Mouse (Mus musculus): ENCODE results near the gene Nlrx1. TPM values are rescaled to one million over a fixed set of nuclear protein-coding genes. Genes with fewer than 3 reads are reported as not detected.

The Nlrx1 gene
- total RNA-seq, 2 experiments from 2014 or later = 17.3 TPM

GRCm38 (mm10) chr9:44239447-44239846 is 29.0 kb downstream of the Nlrx1 start:
- intact Hi-C loops (cut with DNase I) = loop anchor here (2.0 to 10.0 kb wide), 3 partner anchors 27 to 255 kb away; no protein-coding TSS in a partner anchor
- DNase-seq = peak; percentile 57 to 80

DNA sequence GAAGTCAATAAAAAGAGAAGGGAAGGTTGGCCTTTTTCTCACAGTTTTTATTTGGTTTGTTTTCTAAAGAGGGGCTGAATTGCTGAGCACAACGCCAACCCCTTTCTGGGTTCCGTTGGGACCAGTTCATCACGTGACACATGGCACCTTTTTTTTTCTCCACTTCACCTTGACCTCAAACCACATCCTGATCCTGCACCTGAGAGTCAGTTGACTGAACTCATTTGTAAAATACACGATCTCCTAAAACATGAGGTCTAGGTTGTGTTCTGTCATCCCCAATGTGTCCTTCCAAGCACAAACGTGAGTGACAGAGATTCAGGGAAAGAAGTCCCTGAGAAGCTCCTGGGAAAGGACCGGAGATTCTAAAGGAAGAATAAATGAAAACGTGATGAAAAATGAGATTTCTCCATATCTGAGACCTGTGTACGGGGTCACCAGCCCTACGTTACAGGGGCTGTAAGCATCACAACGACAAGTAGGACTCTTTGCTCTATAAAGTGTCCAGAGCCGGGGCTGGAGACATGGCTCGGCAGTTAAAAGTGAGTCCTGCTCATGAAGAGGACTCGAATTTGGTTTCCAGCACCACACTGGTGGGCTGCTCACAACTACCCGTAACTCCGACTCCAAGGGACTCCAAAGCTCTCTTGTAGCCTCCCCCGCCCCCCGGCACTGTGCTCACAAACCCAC is 29.8 kb downstream of the Nlrx1 start:
- DNase-seq = no peak
- intact Hi-C loops (cut with DNase I) = loop anchor here (2.0 to 10.0 kb wide), 3 partner anchors 28 to 254 kb away; no protein-coding TSS in a partner anchor

DNA sequence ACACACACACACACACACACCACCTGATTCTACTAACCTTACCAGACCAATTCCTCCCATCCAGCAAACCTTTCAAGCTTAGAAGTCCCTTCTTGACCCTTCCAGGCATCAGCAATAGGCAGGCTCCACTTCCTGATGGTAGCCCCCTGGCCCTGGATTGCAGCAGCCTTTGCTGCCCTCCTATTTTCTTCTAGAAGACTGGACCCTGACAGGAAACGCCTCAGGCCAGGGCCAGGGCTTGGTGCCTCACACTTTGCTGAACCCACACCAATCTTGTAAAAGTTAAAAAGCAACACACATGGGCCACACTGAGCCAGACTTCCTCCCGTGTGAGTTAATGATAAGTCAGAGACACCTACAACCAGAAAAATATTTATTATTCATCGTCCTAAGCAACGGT is 31.3 kb downstream of the Nlrx1 start:
- DNase-seq = no peak
- intact Hi-C loops (cut with DNase I) = loop anchor here (10.0 kb wide), 1 partner anchor 252 kb away; no protein-coding TSS in a partner anchor

GRCm38 (mm10) chr9:44236601-44237000 is 31.8 kb downstream of the Nlrx1 start:
- intact Hi-C loops (cut with DNase I) = loop anchor here (10.0 kb wide), 1 partner anchor 252 kb away; no protein-coding TSS in a partner anchor
- no peak for DNase-seq

DNA sequence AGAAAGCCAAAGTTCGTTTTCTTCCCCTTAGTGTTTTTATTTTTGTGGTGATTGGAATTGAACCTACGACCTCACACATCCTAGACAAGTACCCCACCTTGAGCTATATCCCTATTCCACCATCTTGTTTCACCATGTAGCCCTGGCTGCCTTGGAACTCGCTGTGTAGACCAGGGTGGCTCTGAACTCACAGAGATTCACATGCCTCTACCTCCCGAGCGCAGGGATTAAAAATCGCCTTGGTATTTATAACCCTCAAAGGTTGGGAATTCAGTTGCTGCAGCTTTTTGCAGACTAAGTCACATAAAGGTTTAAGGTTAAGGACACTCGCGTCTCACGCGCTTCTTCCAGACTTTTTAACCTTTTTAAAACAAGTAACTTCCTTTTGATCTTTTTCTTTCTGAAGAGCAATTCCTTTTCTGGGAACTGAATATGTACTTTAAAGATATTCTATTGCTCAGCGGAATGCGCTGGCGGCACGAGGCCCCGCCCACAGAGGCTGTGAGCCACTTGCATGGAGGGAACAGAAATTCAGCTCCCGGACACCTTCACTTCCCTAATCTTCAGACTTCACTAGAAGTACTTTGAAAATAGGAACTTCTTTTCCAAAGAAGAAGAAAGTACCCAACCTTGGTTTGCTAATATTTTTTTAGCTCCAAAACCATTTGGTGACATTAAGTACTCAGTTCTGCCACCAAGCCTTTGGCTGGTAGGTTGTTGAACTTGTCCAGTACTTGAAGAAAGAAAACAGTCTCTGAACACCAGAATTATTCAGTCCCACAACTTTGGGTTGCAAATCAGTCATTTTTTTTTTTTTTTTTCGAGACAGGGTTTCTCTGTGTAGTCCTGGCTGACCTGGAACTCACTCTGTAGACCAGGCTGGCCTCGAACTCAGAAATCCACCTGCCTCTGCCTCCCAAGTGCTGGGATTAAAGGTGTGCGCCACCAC is 33.6 kb downstream of the Nlrx1 start:
- intact Hi-C loops (cut with DNase I) = loop anchor here (10.0 kb wide), 1 partner anchor 250 kb away; no protein-coding TSS in a partner anchor
- peak; percentile 55 to 62 for DNase-seq

DNA sequence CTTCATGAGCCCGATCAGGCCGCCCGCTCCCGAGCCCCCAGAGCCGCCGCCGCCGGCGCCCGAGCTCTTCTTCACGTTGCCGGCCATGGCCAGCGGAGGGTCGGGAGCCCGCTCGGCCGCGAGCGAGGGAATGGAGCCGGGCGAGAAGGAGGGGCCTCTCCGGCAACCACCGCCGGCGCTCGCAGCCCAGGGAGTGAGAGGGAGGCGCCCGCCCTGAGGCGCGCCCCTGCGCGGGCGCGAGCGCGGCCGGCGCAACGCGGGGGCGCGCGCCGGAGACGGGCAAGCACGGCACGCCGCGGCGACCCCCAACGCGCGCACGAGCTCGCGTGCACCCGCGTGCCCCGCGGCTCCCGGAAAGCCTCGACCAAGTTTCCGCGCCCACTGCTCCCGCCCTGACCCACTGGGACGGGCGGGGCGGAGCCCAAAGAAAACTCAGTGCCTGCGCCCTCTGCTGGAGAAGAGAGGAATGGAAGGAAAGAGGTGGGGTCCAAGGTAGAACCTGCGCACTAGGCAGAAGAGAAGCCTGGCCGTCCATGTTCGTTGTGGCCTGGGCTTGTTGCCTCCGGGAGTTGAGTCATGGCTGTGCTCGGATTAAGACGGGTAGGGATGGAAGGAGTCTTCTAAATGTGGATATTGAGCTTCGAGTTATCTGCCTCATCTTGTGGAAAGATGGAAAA is 34.5 kb downstream of the Nlrx1 start, which contains the start of gene Cbl:
Gene Cbl (minus strand): TSS at position 248 of the 677 bp plus-strand sequence.
- DNase-seq = peak; percentile 99
- intact Hi-C loops (cut with DNase I) = loop anchor here (1.0 to 10.0 kb wide), 3 partner anchors 51 to 249 kb away; no protein-coding TSS in a partner anchor

DNA sequence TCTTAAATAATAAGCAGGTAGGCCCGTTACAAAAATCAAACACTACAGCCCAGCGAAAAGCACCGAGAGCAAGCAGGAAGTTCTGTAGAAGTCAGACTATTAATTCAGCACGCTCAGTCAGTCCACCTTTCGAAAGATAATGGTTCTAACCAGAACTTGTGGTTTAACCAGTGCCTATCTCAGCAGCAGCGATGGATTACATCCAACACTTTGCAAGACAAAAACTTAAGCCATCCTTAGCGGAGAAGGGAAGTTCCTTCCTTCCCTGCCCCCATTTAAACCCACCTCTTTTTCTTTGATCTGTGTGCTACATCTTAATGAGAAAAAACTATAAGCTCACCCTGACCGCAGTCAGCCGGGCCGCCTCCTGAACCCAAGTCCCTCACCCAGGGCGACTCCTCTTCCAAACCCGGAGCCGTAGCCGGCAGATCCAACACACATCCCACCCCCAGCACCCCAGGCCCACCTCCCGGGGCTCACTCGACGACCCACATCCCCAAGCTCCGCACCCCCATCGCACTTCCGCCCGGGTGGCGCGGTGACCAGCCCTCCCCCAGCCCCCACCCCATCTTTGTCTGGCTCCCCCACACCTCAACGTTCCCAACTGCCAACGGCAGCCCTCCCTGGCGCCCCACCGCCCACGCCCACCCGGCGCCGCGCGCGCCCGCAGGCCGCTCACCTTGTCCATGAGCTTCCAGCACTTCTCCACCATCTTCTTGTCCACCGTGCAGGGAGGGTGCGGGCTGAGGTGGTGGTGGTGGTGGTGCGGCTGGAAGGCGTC is 35.2 kb downstream of the Nlrx1 start:
- intact Hi-C loops (cut with DNase I) = loop anchor here (1.0 to 10.0 kb wide), 3 partner anchors 50 to 248 kb away; no protein-coding TSS in a partner anchor
- DNase-seq = no peak

DNA sequence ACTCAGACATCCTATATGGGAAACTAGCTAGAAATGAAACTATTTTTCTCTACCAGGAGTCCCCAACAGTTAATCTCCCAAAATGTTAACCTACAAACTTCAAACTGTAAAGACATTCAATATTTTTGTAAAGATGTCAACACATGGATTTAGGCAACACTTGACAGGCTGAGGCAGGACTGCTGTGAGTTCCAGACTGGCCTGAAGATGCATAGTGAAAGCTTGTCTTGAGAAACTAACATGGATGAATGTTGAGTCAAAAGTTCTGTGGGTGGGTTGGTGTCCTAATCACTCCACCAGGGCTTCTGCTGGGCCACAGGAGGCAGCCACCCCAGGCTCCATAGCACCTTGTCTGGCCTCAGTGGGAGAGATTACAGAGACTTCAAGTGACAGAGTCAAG is 36.8 kb downstream of the Nlrx1 start:
- intact Hi-C loops (cut with DNase I) = loop anchor here (2.0 to 10.0 kb wide), 2 partner anchors 49 to 247 kb away; no protein-coding TSS in a partner anchor

DNA sequence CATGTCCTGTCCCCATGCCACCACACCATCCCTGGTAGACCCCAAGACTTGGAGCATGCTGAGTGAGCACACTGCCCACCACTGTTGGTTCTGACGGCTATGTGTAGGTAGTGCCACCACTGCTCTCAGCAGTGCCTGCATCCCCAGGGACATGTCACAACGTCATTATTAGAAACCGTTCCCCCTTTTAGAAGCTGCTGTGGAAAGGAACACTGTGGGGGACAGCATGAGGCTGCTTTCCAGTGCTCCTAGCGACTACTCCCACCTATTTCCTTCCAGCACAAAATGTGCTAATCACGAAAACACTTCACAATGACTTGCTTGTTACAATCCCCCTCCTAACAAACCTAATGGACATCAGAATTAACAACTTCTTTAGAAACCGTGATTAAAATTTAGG is 42.4 kb downstream of the Nlrx1 start:
- DNase-seq = peak in 1 of 2 experiments; percentile 19
- intact Hi-C loops (cut with DNase I) = no loop called here

More for the DNA sequence above, 36.8 kb downstream of the Nlrx1 start:
- DNase-seq = no peak

- DNase-seq = no peak
- intact Hi-C loops (cut with DNase I) = no loop called here
These were observed 54.9 kb downstream of the Nlrx1 start for GRCm38 (mm10) chr9:44213538-44213937.

GRCm38 (mm10) chr9:44212406-44212805 is 56.0 kb downstream of the Nlrx1 start:
- intact Hi-C loops (cut with DNase I) = no loop called here
- DNase-seq = no peak

- no peak for DNase-seq
- intact Hi-C loops (cut with DNase I) = no loop called here
These were observed 59.0 kb downstream of the Nlrx1 start for GRCm38 (mm10) chr9:44209416-44209815.

- intact Hi-C loops (cut with DNase I) = no loop called here
- DNase-seq = no peak
These were observed 60.6 kb downstream of the Nlrx1 start for GRCm38 (mm10) chr9:44207840-44208239.

Other genes starting within 250 kb of the Nlrx1 start
- 10 to 100 TPM; 27.1 to 57.0 TPM for gene Thy1, start 225.2 kb downstream of the Nlrx1 start, total RNA-seq (2021)
- gene Usp2, start 201.6 kb downstream of the Nlrx1 start, total RNA-seq (2021) = 100 to 1,000 TPM; 149 to 157 TPM
- not detected for gene Mfrp, start 166.9 kb downstream of the Nlrx1 start, total RNA-seq (2021)
- gene C1qtnf5, start 161.4 kb downstream of the Nlrx1 start, total RNA-seq (2021) = 10 to 100 TPM; 15.2 to 19.5 TPM
- under 1 TPM in 1 of 2 experiments, not detected in 1; 0.12 TPM for gene Gm49380, start 155.1 kb downstream of the Nlrx1 start, total RNA-seq (2021)
- 10 to 100 TPM; 10.1 to 11.3 TPM for gene Rnf26, start 155.1 kb downstream of the Nlrx1 start, total RNA-seq (2021)
- 10 to 100 TPM; 81.2 to 82.3 TPM for gene Mcam, start 134.1 kb downstream of the Nlrx1 start, total RNA-seq (2021)
- gene Cbl, start 34.5 kb downstream of the Nlrx1 start, total RNA-seq (2021) = 10 to 100 TPM; 26.4 to 31.2 TPM
- 1 to 10 TPM in 1 of 2 experiments, not detected in 1; 1.1 TPM for gene Ccdc153, start 27.9 kb downstream of the Nlrx1 start, total RNA-seq (2021)
- gene Pdzd3, start 17.1 kb downstream of the Nlrx1 start, total RNA-seq (2021) = 1 to 10 TPM; 2.0 to 2.8 TPM
- under 1 TPM; 0.72 to 0.73 TPM for gene Abcg4, start 20.0 kb upstream of the Nlrx1 start, total RNA-seq (2021)
- gene Hinfp, start 37.1 kb upstream of the Nlrx1 start, total RNA-seq (2021) = 10 to 100 TPM; 11.0 to 11.4 TPM
- gene C2cd2l, start 51.7 kb upstream of the Nlrx1 start, total RNA-seq (2021) = 10 to 100 TPM; 15.8 to 16.6 TPM
- 10 to 100 TPM; 18.8 to 21.0 TPM for gene Dpagt1, start 57.4 kb upstream of the Nlrx1 start, total RNA-seq (2021)
- 10 to 100 TPM; 21.6 to 35.0 TPM for gene H2afx, start 66.1 kb upstream of the Nlrx1 start, total RNA-seq (2021)
- 10 to 100 TPM; 44.4 to 46.8 TPM for gene Hmbs, start 75.6 kb upstream of the Nlrx1 start, total RNA-seq (2021)
- gene Vps11, start 93.1 kb upstream of the Nlrx1 start, total RNA-seq (2021) = 10 to 100 TPM; 17.8 to 19.5 TPM
- gene Hyou1, start 110.9 kb upstream of the Nlrx1 start, total RNA-seq (2021) = 10 to 100 TPM; 38.9 to 52.1 TPM
- gene Slc37a4, start 128.3 kb upstream of the Nlrx1 start, total RNA-seq (2021) = 10 to 100 TPM; 29.6 to 31.0 TPM
- gene Rps25, start 138.5 kb upstream of the Nlrx1 start, total RNA-seq (2021) = 100 to 1,000 TPM; 728 to 854 TPM
- gene Trappc4, start 139.0 kb upstream of the Nlrx1 start, total RNA-seq (2021) = 10 to 100 TPM; 32.1 to 35.8 TPM
- gene Ccdc84, start 150.0 kb upstream of the Nlrx1 start, total RNA-seq (2021) = 10 to 100 TPM; 11.4 to 11.9 TPM
- gene Foxr1, start 172.5 kb upstream of the Nlrx1 start, total RNA-seq (2021) = not detected
- not detected for gene Upk2, start 186.4 kb upstream of the Nlrx1 start, total RNA-seq (2021)
- 10 to 100 TPM; 57.9 to 64.9 TPM for gene Bcl9l, start 214.2 kb upstream of the Nlrx1 start, total RNA-seq (2021)